18 mouse cellular contexts compared by ENCODE assay signal in the genomic region with DNA sequence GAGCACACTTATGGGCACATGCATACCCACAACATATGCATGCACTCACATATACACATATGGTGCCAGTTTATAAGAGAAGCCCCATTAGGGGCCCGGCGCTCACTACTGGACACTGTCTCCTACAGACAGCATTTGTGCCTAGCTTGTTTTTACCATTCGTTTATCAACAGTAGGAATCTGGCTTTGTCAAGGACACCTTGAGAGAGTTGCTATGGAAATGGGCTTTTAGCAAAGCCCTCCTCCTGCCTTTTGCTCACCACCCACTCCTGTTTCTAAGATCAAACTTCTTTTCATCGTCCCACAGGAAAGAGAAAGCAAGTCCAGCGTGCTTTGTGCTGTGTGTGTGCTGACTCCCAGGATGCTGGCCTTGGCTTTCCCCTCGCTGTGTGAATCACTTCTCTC. TPM values are rescaled to one million over a fixed set of nuclear protein-coding genes. Genes with fewer than 3 reads are reported as not detected.
A peak's percentile ranks its signal among the peaks of the same experiment; 100 is the strongest.
DNase-seq lines count a peak whose midpoint lies in the region; ATAC-seq and TF ChIP-seq lines count a peak whose summit lies in the region.
"Had no signal": no experiment of that assay in that cellular context is flagged by ENCODE, and none has a peak within 500 bp of the region (broad histone marks: within the 10 kb centered on the region; RNA-seq: fewer than 3 reads in every experiment).

No protein-coding gene starts in this region.

- H3K4me2 ChIP-seq in forebrain, embryonic 14.5 days (ENCODE audit: low read length), result no peak overlapping the region
- no peak overlapping the region for H3K4me2 ChIP-seq in forebrain, embryonic 11.5 days (ENCODE audit: low read depth, low read length, severe bottlenecking)
- no peak overlapping the region for H3K4me2 ChIP-seq in midbrain, embryonic 13.5 days (replicated peaks)
- H3K4me2 ChIP-seq in midbrain, postnatal 0 days (ENCODE audit: low read depth, low read length, poor library complexity, severe bottlenecking), result no peak overlapping the region
- no peak overlapping the region for H3K4me2 ChIP-seq in neural tube, embryonic 15.5 days
- H3K4me2 ChIP-seq: embryonic facial prominence, embryonic 13.5 days; limb, embryonic 13.5 days had no signal

- DNase-seq in forebrain, embryonic 14.5 days (ENCODE audit: low spot score), result peak; percentile 32
- no peak for DNase-seq in forebrain, embryonic 11.5 days (ENCODE audit: low spot score)
- no peak for DNase-seq in midbrain, postnatal 0 days (ENCODE audit: low spot score)
- peak; percentile 53 for DNase-seq in brain, embryonic 14.5 days (ENCODE audit: low read depth)
- DNase-seq in left cerebral cortex, postnatal 10 days (ENCODE audit: extremely low spot score in 1 of 2, low spot score in 2 of 2), result no peak
- DNase-seq: cerebellum, adult 11-12 months; cerebellum, postnatal 36 days; gastrocnemius, postnatal 10 days; heart, adult 2 months; right cerebral cortex, postnatal 25 days had no signal

- TF ChIP-seq CTCF in midbrain, postnatal 0 days (IDR thresholded peaks at IDR 0.05), result no peak
- no peak for TF ChIP-seq CTCF in brain, embryonic 14.5 days (IDR thresholded peaks at IDR 0.05; ENCODE audit: borderline replicate concordance, extremely low read depth, insufficient read depth, insufficient read length)

- ATAC-seq in forebrain, embryonic 14.5 days, result no peak; the same call in 1 of the 2 replicates
- ATAC-seq in forebrain, embryonic 11.5 days (replicated peaks; ENCODE audit: low FRiP score), result no peak
- 0 out of 2 replicates have a peak, but pooled peaks have one; percentile 27 for ATAC-seq in midbrain, embryonic 13.5 days
- no peak for ATAC-seq in midbrain, postnatal 0 days (ENCODE audit: low FRiP score)
- ATAC-seq in neural tube, embryonic 15.5 days (ENCODE audit: low FRiP score), result no peak

- H3K9ac ChIP-seq in forebrain, embryonic 14.5 days (ENCODE audit: low read length), result no peak overlapping the region
- H3K9ac ChIP-seq in forebrain, embryonic 11.5 days (ENCODE audit: low read length), result no peak overlapping the region
- no peak overlapping the region for H3K9ac ChIP-seq in midbrain, embryonic 13.5 days (replicated peaks)
- no peak overlapping the region for H3K9ac ChIP-seq in midbrain, postnatal 0 days (replicated peaks; ENCODE audit: low read length, poor library complexity, severe bottlenecking)
- no peak overlapping the region for H3K9ac ChIP-seq in neural tube, embryonic 15.5 days (replicated peaks)
- H3K9ac ChIP-seq: embryonic facial prominence, embryonic 13.5 days; limb, embryonic 13.5 days had no signal

- no peaks in the 10 kb centered on the region for H3K4me1 ChIP-seq in forebrain, embryonic 14.5 days (ENCODE audit: control insufficient read depth, insufficient read depth, low read length)
- peaks cover 9% of the 10 kb centered on the region; the same call in 1 of the 2 replicates for H3K4me1 ChIP-seq in forebrain, embryonic 11.5 days (replicated peaks; ENCODE audit: control insufficient read depth, insufficient read depth, low read length)
- H3K4me1 ChIP-seq in midbrain, embryonic 13.5 days (replicated peaks), result peaks cover 27% of the 10 kb centered on the region
- no peaks in the 10 kb centered on the region for H3K4me1 ChIP-seq in midbrain, postnatal 0 days (ENCODE audit: insufficient read depth, low read length)
- H3K4me1 ChIP-seq in neural tube, embryonic 15.5 days, result peaks cover 34% of the 10 kb centered on the region

- no peak overlapping the region; the same call in 1 of the 2 replicates for H3K27ac ChIP-seq in forebrain, embryonic 14.5 days (ENCODE audit: low read depth, low read length)
- no peak overlapping the region for H3K27ac ChIP-seq in forebrain, embryonic 11.5 days (ENCODE audit: low read depth, low read length)
- H3K27ac ChIP-seq in midbrain, embryonic 13.5 days, result peak overlapping the region; percentile 30; the same call in 1 of the 2 replicates
- no peak overlapping the region for H3K27ac ChIP-seq in midbrain, postnatal 0 days (ENCODE audit: low read depth, low read length)
- H3K27ac ChIP-seq in neural tube, embryonic 15.5 days (replicated peaks), result 0 out of 2 replicates have a peak overlapping the region, but pooled peaks have one; percentile 13
- H3K27ac ChIP-seq: embryonic facial prominence, embryonic 13.5 days; heart, adult 2 months; layer of hippocampus, adult 2 months; left cerebral cortex, adult 2 months; limb, embryonic 13.5 days; macrophage had no signal

- WGBS in forebrain, embryonic 14.5 days, result 37% methylated on average over 6 of the region's 6 CpGs
- 43% methylated on average over 6 of the region's 6 CpGs for WGBS in forebrain, embryonic 11.5 days
- WGBS in midbrain, embryonic 13.5 days, result 43% methylated on average over 6 of the region's 6 CpGs
- WGBS in midbrain, postnatal 0 days, result 37% methylated on average over 6 of the region's 6 CpGs
- WGBS in neural tube, embryonic 15.5 days, result 53% methylated on average over 6 of the region's 6 CpGs

- H3K27me3 ChIP-seq in forebrain, embryonic 14.5 days (replicated peaks; ENCODE audit: control insufficient read depth, insufficient read depth, low read length), result no peaks in the 10 kb centered on the region
- H3K27me3 ChIP-seq in forebrain, embryonic 11.5 days (ENCODE audit: control insufficient read depth, insufficient read depth, low read length), result no peaks in the 10 kb centered on the region
- H3K27me3 ChIP-seq in midbrain, embryonic 13.5 days, result no peaks in the 10 kb centered on the region
- no peaks in the 10 kb centered on the region for H3K27me3 ChIP-seq in midbrain, postnatal 0 days (ENCODE audit: insufficient read depth, low read length)
- H3K27me3 ChIP-seq in neural tube, embryonic 15.5 days (replicated peaks), result no peaks in the 10 kb centered on the region
- H3K27me3 ChIP-seq: embryonic facial prominence, embryonic 13.5 days; limb, embryonic 13.5 days had no signal

- H3K36me3 ChIP-seq in forebrain, embryonic 14.5 days (ENCODE audit: control insufficient read depth, insufficient read depth, low read length), result no peaks in the 10 kb centered on the region
- no peaks in the 10 kb centered on the region for H3K36me3 ChIP-seq in forebrain, embryonic 11.5 days (ENCODE audit: control insufficient read depth, insufficient read depth, low read length)
- no peaks in the 10 kb centered on the region for H3K36me3 ChIP-seq in midbrain, embryonic 13.5 days
- H3K36me3 ChIP-seq in midbrain, postnatal 0 days (ENCODE audit: insufficient read depth, low read length), result no peaks in the 10 kb centered on the region
- no peaks in the 10 kb centered on the region for H3K36me3 ChIP-seq in neural tube, embryonic 15.5 days
- H3K36me3 ChIP-seq: embryonic facial prominence, embryonic 13.5 days; limb, embryonic 13.5 days had no signal

- intact Hi-C loops in left cerebral cortex, postnatal 10 days (cut with DNase I), result no loop called here

- no peak for TF ChIP-seq POLR2A in brain, embryonic 14.5 days (IDR thresholded peaks at IDR 0.05; ENCODE audit: borderline replicate concordance, extremely low read depth, insufficient read depth, insufficient read length, poor library complexity, severe bottlenecking)

- no peak overlapping the region for H3K4me3 ChIP-seq in forebrain, embryonic 14.5 days (ENCODE audit: low read depth, low read length)
- H3K4me3 ChIP-seq in forebrain, embryonic 11.5 days (ENCODE audit: low read depth, low read length), result no peak overlapping the region
- H3K4me3 ChIP-seq in midbrain, embryonic 13.5 days (replicated peaks), result no peak overlapping the region
- H3K4me3 ChIP-seq in midbrain, postnatal 0 days (ENCODE audit: low read depth, low read length), result no peak overlapping the region
- no peak overlapping the region for H3K4me3 ChIP-seq in neural tube, embryonic 15.5 days (replicated peaks)
- H3K4me3 ChIP-seq: embryonic facial prominence, embryonic 13.5 days; heart, adult 2 months; layer of hippocampus, adult 2 months; left cerebral cortex, adult 2 months; limb, embryonic 13.5 days had no signal

- no peaks in the 10 kb centered on the region for H3K9me3 ChIP-seq in forebrain, embryonic 14.5 days (replicated peaks; ENCODE audit: control insufficient read depth, low read length)
- H3K9me3 ChIP-seq in forebrain, embryonic 11.5 days (ENCODE audit: control insufficient read depth, low read length), result no peaks in the 10 kb centered on the region
- no peaks in the 10 kb centered on the region for H3K9me3 ChIP-seq in midbrain, embryonic 13.5 days
- H3K9me3 ChIP-seq in midbrain, postnatal 0 days (ENCODE audit: low read length), result no peaks in the 10 kb centered on the region
- H3K9me3 ChIP-seq in neural tube, embryonic 15.5 days (replicated peaks), result no peaks in the 10 kb centered on the region
- H3K9me3 ChIP-seq: embryonic facial prominence, embryonic 13.5 days; limb, embryonic 13.5 days had no signal

RNA-seq across cellular contexts. Expression of a gene that starts 13.3 kb away (rescaled TPM):
- 5.4 and 6.6 TPM in 2 replicates for polyA plus RNA-seq in forebrain, embryonic 14.5 days (2014; fragmentation: Nextera tagmentation; extraction: Ambion mirVana)
- 28.5 and 31.5 TPM in 2 replicates for polyA plus RNA-seq in forebrain, embryonic 11.5 days (2014; fragmentation: Nextera tagmentation; extraction: Ambion mirVana)
- 7.3 and 10.3 TPM in 2 replicates for polyA plus RNA-seq in midbrain, embryonic 13.5 days (2015; fragmentation: Nextera tagmentation; extraction: Ambion mirVana)
- total RNA-seq in midbrain, postnatal 0 days (2014; rRNA removed), result 19.0 and 22.1 TPM in 2 replicates
- 3.8 and 3.9 TPM in 2 replicates for polyA plus RNA-seq in midbrain, postnatal 0 days (2015; fragmentation: Nextera tagmentation; extraction: Ambion mirVana)
- polyA plus RNA-seq in brain, embryonic 14.5 days (2012; rRNA removed), result 10.5 and 14.0 TPM in 2 replicates
- 9.2 and 10.1 TPM in 2 replicates for polyA plus RNA-seq in neural tube, embryonic 15.5 days (2015; fragmentation: Nextera tagmentation; extraction: Ambion mirVana)
- total RNA-seq in left cerebral cortex, postnatal 10 days (2021), result 1 to 10 TPM; 5.8 to 6.8 TPM
- polyA plus RNA-seq: C2C12, macrophage had no signal

Comparison
In these comparisons a context has a peak if more than half of its experiments do, and no peak if none do; other contexts are left out.
1. DNase-seq: peak in forebrain, embryonic 14.5 days (single experiment) and brain, embryonic 14.5 days (single experiment); none in forebrain, embryonic 11.5 days (single experiment), midbrain, postnatal 0 days (single experiment) and left cerebral cortex, postnatal 10 days (0 of 2).
2. H3K27ac ChIP-seq: peak in midbrain, embryonic 13.5 days (single experiment) and neural tube, embryonic 15.5 days (single experiment); none in forebrain, embryonic 14.5 days (single experiment), forebrain, embryonic 11.5 days (single experiment) and midbrain, postnatal 0 days (single experiment).